Mouse (Mus musculus) hindbrain, embryonic 16.5 days (tissue): ENCODE data around the gene Grk3. TPM values are rescaled to one million over a fixed set of nuclear protein-coding genes. Genes with fewer than 3 reads are reported as not detected.

Experiments
- ATAC-seq: fragments of 200-750 bp; cut with Nextera tagmentation; 2 replicates; pipeline ENCODE4 v1.8.0; 2017; ENCODE audit warnings: moderate TSS enrichment, moderate library complexity
- H3K27ac ChIP-seq: fragments of 300-500 bp; sonication (generic); 2 replicates; pipeline ENCODE4 v1.5.1; 2014; ENCODE audit warnings: low read depth, mild to moderate bottlenecking, control low read depth, low read length, moderate library complexity
- H3K27me3 ChIP-seq: fragments of 300-500 bp; sonication (generic); replicated peaks from 2 replicates; pipeline ENCODE4 v1.6.1; 2014; ENCODE audit warnings: low read length; ENCODE audit not compliant: control insufficient read depth, insufficient read depth
- H3K36me3 ChIP-seq: fragments of 300-500 bp; sonication (generic); 2 replicates; pipeline ENCODE4 v1.6.1; 2014; ENCODE audit warnings: mild to moderate bottlenecking, low read length, moderate library complexity, mixed read lengths; ENCODE audit not compliant: control insufficient read depth, insufficient read depth
- H3K4me1 ChIP-seq: fragments of 300-500 bp; sonication (generic); 2 replicates; pipeline ENCODE4 v1.6.1; 2014; ENCODE audit warnings: low read depth, low read length; ENCODE audit not compliant: control insufficient read depth, insufficient read depth
- H3K4me2 ChIP-seq: fragments of 300-500 bp; sonication (generic); 2 replicates; pipeline ENCODE4 v1.6.1; 2014; ENCODE audit warnings: mild to moderate bottlenecking, low read length, control low read depth, moderate library complexity
- H3K4me3 ChIP-seq: fragments of 300-500 bp; sonication (generic); 2 replicates; pipeline ENCODE4 v1.5.1; 2014; ENCODE audit warnings: mild to moderate bottlenecking, low read length, control low read depth, moderate library complexity
- H3K9ac ChIP-seq: fragments of 300-500 bp; sonication (generic); 2 replicates; pipeline ENCODE4 v1.6.1; 2014; ENCODE audit warnings: low read depth, mild to moderate bottlenecking, control low read depth, low read length, moderate library complexity
- H3K9me3 ChIP-seq: fragments of 300-500 bp; sonication (generic); 2 replicates; pipeline ENCODE4 v1.6.1; 2014; ENCODE audit warnings: mild to moderate bottlenecking, low read length, moderate library complexity; ENCODE audit not compliant: control insufficient read depth
- WGBS: fragments of 180-500 bp; shearing (Covaris S2); extraction: QIAGEN DNeasy Blood & Tissue Kit; methylation state at CpG from one replicate; pipeline ENCODE4 v1.1.7; 2014; 5-methylcytosine and 5-hydroxymethylcytosine counted together
- polyA plus RNA-seq: library from polyadenylated mRNA; unstranded; fragments of >200 nt; fragmentation: Nextera tagmentation; extraction: Ambion mirVana; gene quantifications from 2 replicates; pipeline ENCODE4 v1.2.1, GENCODE M21; 2015

Gene Grk3
- polyA plus RNA-seq, 1 experiment from 2014 or later, result 30.8 TPM

- no peak overlapping the region for H3K9ac ChIP-seq
- no peaks in the 10 kb centered on the region for H3K27me3 ChIP-seq
- ATAC-seq, result no peak
- H3K9me3 ChIP-seq, result no peaks in the 10 kb centered on the region
- H3K4me3 ChIP-seq, result no peak overlapping the region
- H3K27ac ChIP-seq, result no peak overlapping the region
- WGBS, result 68% methylated on average over 6 of the region's 6 CpGs
- H3K4me1 ChIP-seq, result peaks cover 15% of the 10 kb centered on the region
- no peak overlapping the region for H3K4me2 ChIP-seq
- no peaks in the 10 kb centered on the region for H3K36me3 ChIP-seq
These were observed 23.0 kb upstream of the Grk3 start for GRCm38 (mm10) chr5:113038601-113039000.

- no peak overlapping the region for H3K4me3 ChIP-seq
- H3K27ac ChIP-seq, result no peak overlapping the region
- H3K4me1 ChIP-seq, result peaks cover 17% of the 10 kb centered on the region
- H3K4me2 ChIP-seq, result no peak overlapping the region
- no peaks in the 10 kb centered on the region for H3K36me3 ChIP-seq
- no peaks in the 10 kb centered on the region for H3K9me3 ChIP-seq
- WGBS, result 53% methylated on average over 10 of the region's 10 CpGs
- ATAC-seq, result no peak
- no peaks in the 10 kb centered on the region for H3K27me3 ChIP-seq
- no peak overlapping the region for H3K9ac ChIP-seq
These were observed 19.8 kb upstream of the Grk3 start for GRCm38 (mm10) chr5:113035094-113036047.

- ATAC-seq, result peak; percentile 60
- Histone ChIP-seq H3K4me3 (no peak overlapping the region), H3K9ac (no peak overlapping the region), H3K4me2 (peak overlapping the region; percentile 9; the same call in 1 of the 2 replicates), H3K9me3 (no peaks in the 10 kb centered on the region), H3K4me1 (peaks cover 17% of the 10 kb centered on the region), H3K36me3 (no peaks in the 10 kb centered on the region), H3K27me3 (no peaks in the 10 kb centered on the region), H3K27ac (peak overlapping the region; percentile 51)
- 25% methylated on average over 15 of the region's 15 CpGs for WGBS
These were observed 15.7 kb upstream of the Grk3 start for GRCm38 (mm10) chr5:113031201-113031754.

GRCm38 (mm10) chr5:113030082-113030481 is 14.5 kb upstream of the Grk3 start:
- Histone ChIP-seq H3K27ac (no peak overlapping the region), H3K9me3 (no peaks in the 10 kb centered on the region), H3K27me3 (no peaks in the 10 kb centered on the region), H3K4me3 (no peak overlapping the region), H3K4me1 (peaks cover 13% of the 10 kb centered on the region), H3K36me3 (no peaks in the 10 kb centered on the region), H3K4me2 (no peak overlapping the region), H3K9ac (no peak overlapping the region)
- ATAC-seq, result no peak
- 67% methylated on average over 3 of the region's 3 CpGs for WGBS

GRCm38 (mm10) chr5:113026706-113027105 is 11.1 kb upstream of the Grk3 start:
- no peaks in the 10 kb centered on the region for H3K27me3 ChIP-seq
- no peak for ATAC-seq
- H3K9me3 ChIP-seq, result no peaks in the 10 kb centered on the region
- no peak overlapping the region for H3K27ac ChIP-seq
- peaks cover 14% of the 10 kb centered on the region for H3K4me1 ChIP-seq
- 92% methylated on average over 5 of the region's 5 CpGs for WGBS
- H3K4me3 ChIP-seq, result no peak overlapping the region
- no peak overlapping the region for H3K9ac ChIP-seq
- no peaks in the 10 kb centered on the region for H3K36me3 ChIP-seq
- no peak overlapping the region for H3K4me2 ChIP-seq

- H3K27ac ChIP-seq, result 0 out of 2 replicates have a peak overlapping the region, but pooled peaks have one; percentile 13
- H3K4me3 ChIP-seq, result no peak overlapping the region
- no peaks in the 10 kb centered on the region for H3K27me3 ChIP-seq
- ATAC-seq, result peak; percentile 62
- H3K9ac ChIP-seq, result peak overlapping the region; percentile 21; the same call in 1 of the 2 replicates
- H3K4me2 ChIP-seq, result peak overlapping the region; percentile 26; the same call in 1 of the 2 replicates
- 30% methylated on average over 18 of the region's 18 CpGs for WGBS
- H3K36me3 ChIP-seq, result no peaks in the 10 kb centered on the region
- no peaks in the 10 kb centered on the region for H3K9me3 ChIP-seq
- peaks cover 6% of the 10 kb centered on the region for H3K4me1 ChIP-seq
These were observed 8.7 kb upstream of the Grk3 start for GRCm38 (mm10) chr5:113024154-113024764.

GRCm38 (mm10) chr5:113018190-113018589 is 2.6 kb upstream of the Grk3 start:
- Histone ChIP-seq H3K4me2 (no peak overlapping the region), H3K4me3 (no peak overlapping the region), H3K27me3 (no peaks in the 10 kb centered on the region), H3K27ac (no peak overlapping the region), H3K36me3 (no peaks in the 10 kb centered on the region), H3K9me3 (no peaks in the 10 kb centered on the region), H3K9ac (no peak overlapping the region), H3K4me1 (peaks cover 18% of the 10 kb centered on the region)
- 47% methylated on average over 8 of the region's 8 CpGs for WGBS
- no peak for ATAC-seq

- Histone ChIP-seq H3K4me2 (no peak overlapping the region), H3K27ac (no peak overlapping the region), H3K4me1 (peaks cover 18% of the 10 kb centered on the region), H3K9me3 (no peaks in the 10 kb centered on the region), H3K36me3 (no peaks in the 10 kb centered on the region), H3K4me3 (no peak overlapping the region), H3K9ac (no peak overlapping the region), H3K27me3 (no peaks in the 10 kb centered on the region)
- no peak for ATAC-seq
- 90% methylated on average over 1 of the region's 1 CpGs for WGBS
These were observed 1.4 kb upstream of the Grk3 start for GRCm38 (mm10) chr5:113017004-113017403.

GRCm38 (mm10) chr5:113014808-113015235 is 769 bp downstream of the Grk3 start:
- ATAC-seq, result peak; percentile 59
- 3% methylated on average over 14 of the region's 14 CpGs for WGBS
- H3K4me2 ChIP-seq, result peak overlapping the region; percentile 69

More at GRCm38 (mm10) chr5:113014808-113015235, 769 bp downstream of the Grk3 start:
- Histone ChIP-seq H3K9ac (peak overlapping the region; percentile 88), H3K9me3 (no peaks in the 10 kb centered on the region), H3K36me3 (no peaks in the 10 kb centered on the region), H3K4me3 (peak overlapping the region; percentile 68), H3K27me3 (no peaks in the 10 kb centered on the region), H3K27ac (peak overlapping the region; percentile 73), H3K4me1 (peaks cover 22% of the 10 kb centered on the region)
